Mouse (Mus musculus): Measurements from ENCODE around the gene Rhoq.

The Rhoq gene

DNA sequence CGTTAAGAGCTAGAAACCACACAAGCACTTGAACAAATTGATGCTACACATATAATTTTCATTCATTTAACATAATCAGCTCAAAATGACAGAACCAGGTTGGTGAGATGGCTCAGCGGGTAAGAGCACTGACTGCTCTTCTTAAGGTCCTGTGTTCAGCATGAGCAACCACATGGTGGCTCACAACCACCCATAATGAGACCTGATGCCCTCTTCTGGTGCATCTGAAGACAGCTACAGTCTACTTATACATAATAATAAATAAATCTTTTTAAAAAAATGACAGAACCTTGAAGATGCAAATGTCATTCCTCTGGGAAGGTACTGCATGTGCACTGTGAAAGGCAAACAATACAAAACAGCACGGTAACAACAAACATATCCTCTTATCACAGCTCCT lies 46.1 kb downstream of the Rhoq start:
- 86% methylated on average over 3 of the region's 3 CpGs for WGBS

GRCm38 (mm10) chr17:87011301-87012019 lies 48.6 kb downstream of the Rhoq start:
- WGBS, result 33% methylated on average over 13 of the region's 13 CpGs

DNA sequence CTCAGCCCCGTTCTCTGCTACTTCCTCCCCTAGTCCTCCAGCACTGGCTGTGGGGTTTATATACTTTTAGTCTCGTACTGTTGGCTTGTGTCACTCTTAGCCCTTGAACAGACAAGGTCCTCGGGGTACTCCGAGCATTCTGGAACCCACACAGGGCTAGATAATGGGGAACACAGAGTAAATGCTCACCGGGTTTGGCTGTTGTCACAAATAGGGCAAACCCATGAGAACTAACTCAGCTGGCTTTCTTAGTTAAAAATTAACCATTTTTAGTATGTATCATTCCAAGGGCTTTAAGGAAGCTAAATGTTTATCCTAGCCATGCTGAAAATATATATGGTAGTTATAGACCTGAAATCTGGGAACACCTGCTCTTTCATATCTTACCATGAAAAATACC lies 56.8 kb downstream of the Rhoq start:
- 89% methylated on average over 5 of the region's 5 CpGs for WGBS

DNA sequence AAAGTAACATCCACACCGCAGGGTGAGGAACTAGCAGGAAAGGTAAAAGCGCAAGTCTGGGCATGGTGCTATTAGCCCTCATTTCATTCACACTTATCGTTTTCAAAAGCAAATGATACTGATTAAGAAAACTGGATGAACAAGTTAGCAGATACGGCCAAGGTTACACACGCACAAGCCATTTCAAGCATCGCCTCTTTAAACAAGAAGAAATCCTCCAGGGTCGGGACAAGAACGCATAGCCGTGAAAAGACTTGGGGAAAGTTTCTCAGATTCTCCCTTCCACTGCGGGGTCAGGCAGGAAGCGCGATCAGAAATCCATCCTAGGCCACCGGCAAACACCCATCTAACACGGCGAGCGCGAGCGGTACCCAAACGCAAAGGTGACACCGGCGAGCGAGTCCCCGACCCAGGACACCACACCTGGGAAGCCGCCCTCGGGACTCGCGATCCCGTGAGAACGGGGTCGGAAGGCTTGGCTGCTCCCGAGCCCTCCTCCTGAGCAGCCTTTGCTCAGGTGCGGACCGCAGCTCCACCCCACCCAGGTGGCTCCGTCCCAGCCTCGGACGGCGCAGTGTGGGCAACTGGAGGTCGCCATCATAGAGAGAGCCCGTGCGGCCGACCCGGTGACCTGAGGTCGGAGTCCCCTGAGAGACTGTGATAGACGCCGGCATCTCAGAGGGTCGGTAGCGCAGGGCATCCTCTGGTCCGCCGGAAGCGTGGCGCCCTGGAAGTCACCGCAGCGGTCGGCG lies 61.8 kb downstream of the Rhoq start:
- WGBS, result 3% methylated on average over 55 of the region's 55 CpGs

DNA sequence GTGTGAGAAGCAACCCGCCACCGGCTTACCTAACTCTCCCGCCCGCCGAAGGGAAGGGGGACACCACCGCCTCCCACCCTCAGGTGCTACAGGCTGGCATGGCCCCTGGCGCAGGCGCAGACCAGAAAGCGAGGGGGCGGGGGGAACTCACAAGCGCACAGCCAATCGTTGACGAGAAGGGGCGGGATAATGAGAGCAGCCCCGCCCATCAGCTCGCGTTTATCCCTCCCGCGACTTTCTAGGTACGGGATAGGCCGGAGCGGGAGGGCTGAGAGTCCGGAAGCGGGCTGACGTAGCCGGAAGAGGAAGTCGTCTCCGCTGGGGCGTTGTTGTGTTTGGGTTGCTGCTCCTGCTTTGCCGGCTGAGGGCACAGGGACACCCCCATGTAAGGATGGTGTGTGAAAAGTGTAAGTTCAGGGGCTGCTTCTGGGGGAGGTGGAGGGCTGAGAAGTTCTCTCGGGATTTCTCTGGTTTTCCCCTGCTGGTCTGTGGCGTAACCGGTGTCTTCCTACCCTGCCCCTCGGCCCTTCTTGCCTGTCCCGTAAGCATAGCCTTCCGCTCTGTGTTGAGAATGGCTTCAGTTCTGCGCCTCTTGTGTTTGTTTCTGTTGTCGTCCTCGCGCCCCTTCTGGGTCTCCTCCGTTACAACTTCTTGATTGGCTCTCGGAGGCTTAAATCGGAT lies 62.5 kb downstream of the Rhoq start, which contains the start of the genes Pigf and Cript:
Pigf (minus strand) TSS at position 138 of the 681 bp plus-strand sequence.
Cript (plus strand) TSS at position 282 of the 681 bp plus-strand sequence.
- under 1% methylated on average over 43 of the region's 43 CpGs for WGBS

GRCm38 (mm10) chr17:87036141-87037073 lies 73.5 kb downstream of the Rhoq start:
- 62% methylated on average over 10 of the region's 10 CpGs for WGBS

DNA sequence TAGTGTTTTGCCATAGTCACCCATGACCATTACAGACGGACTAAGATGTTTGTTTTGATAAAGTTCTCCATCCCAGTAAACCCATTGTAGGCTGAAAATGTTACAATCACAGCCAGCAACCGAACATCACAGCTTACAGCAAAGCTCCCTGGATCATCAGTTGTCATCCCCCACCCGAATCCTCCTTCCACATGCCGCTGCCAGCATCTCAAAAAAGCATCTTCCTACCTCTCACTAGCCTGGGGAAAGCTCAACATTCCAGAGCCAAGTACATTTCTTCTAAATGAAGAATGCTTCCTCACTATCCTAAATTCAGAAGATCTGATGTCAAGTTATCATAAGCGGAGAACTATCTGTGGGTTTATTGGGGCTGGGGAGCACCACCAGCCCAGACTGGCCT lies 75.6 kb downstream of the Rhoq start:
- 51% methylated on average over 5 of the region's 5 CpGs for WGBS

DNA sequence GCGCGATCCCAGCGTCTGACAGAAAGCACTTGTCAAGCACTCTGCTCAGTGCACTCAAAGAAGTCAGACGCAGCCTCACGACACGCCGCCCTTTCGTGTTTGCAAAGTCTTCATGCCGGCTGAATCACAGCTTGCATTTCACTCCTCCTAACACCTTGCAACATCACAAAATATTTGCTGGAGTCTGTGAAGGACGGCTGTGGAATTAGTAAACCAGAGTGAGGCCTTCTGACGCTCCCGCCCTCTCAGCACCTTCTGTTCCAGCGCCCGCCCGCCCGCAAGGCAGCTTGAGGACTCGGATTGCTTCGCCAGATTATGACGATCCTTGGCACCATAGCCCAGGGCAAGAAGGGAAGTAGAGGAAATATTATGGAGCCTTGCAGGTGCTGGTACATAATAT lies 78.9 kb downstream of the Rhoq start:
- WGBS, result 51% methylated on average over 19 of the region's 19 CpGs

DNA sequence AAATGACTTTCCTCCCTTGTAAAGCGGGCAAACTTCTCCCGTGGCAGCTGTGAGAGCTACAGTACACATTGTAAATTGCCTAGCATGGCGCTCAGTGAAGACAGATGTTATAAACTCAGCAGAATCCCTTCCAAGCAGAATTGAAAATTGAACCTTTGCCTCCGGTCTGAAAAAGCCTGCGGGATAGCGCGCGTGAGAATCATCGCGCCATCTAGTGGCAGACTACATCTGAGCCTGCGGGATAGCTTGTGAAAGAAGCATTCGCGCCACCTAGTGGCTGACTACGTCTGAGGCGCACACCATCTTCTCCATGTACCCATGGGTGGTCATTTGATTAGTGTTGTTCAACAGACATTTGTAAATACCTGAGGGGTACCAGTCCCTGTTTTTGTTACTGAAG lies 81.5 kb downstream of the Rhoq start:
- WGBS, result 2% methylated on average over 15 of the region's 15 CpGs

DNA sequence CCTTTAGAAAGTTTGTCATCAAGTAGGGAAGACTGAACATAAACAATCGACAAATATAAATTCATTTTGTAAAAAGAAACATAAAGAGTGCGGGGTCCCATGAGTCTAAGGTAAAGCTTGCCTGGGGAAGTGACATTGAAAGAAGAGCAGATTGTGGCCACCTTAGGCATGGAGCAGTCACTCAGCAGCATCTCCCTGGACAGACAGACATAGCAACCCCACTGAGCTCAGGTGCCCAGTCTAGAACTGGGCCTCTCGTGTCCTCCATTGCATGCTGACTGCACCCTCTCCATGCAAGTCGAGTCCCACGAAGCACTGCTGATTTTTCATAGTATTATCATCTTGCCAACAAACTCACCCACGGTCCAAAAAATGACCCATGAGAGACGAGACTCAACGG lies 81.9 kb downstream of the Rhoq start:
- 80% methylated on average over 8 of the region's 8 CpGs for WGBS
